Mouse (Mus musculus) CD4-positive, CD25-positive, alpha-beta regulatory T cell, adult 4 months (primary cell): ENCODE measurements around the gene Fam205a1. TPM values are rescaled to one million over a fixed set of nuclear protein-coding genes. Genes with fewer than 3 reads are reported as not detected.

Source experiments
- polyA plus RNA-seq, 2 experiments: library from polyadenylated mRNA; unstranded; fragments of 100-300 nt; shearing (Covaris generic); gene quantifications; one replicate each; pipeline ENCODE4 v1.2.1; 2017

Fam205a1 gene
- polyA plus RNA-seq, 2 experiments from 2014 or later = not detected

Other genes starting within 250 kb of the Fam205a1 start
- gene Gm10591, start 241.7 kb downstream of the Fam205a1 start, polyA plus RNA-seq = not detected
- gene Gm2564, start 224.2 kb downstream of the Fam205a1 start, polyA plus RNA-seq = not detected
- not detected for gene Ccl27b, start 198.6 kb downstream of the Fam205a1 start, polyA plus RNA-seq
- not detected for gene Il11ra2, start 192.0 kb downstream of the Fam205a1 start, polyA plus RNA-seq
- not detected for gene 4930578G10Rik, start 118.3 kb downstream of the Fam205a1 start, polyA plus RNA-seq
- not detected for gene Ccl19, start 97.3 kb downstream of the Fam205a1 start, polyA plus RNA-seq
- gene Ccl21a, start 79.9 kb downstream of the Fam205a1 start, polyA plus RNA-seq = not detected
- not detected for gene Gm12394, start 2.9 kb upstream of the Fam205a1 start, polyA plus RNA-seq
- gene Fam205c, start 20.3 kb upstream of the Fam205a1 start, polyA plus RNA-seq = not detected
- gene Phf24, start 62.8 kb upstream of the Fam205a1 start, polyA plus RNA-seq = under 1 TPM in 1 of 2 experiments, not detected in 1; 0.05 TPM
- 1 to 10 TPM; 4.9 to 7.0 TPM for gene Dnajb5, start 95.9 kb upstream of the Fam205a1 start, polyA plus RNA-seq
- gene 1700022I11Rik, start 115.7 kb upstream of the Fam205a1 start, polyA plus RNA-seq = under 1 TPM in 1 of 2 experiments, not detected in 1; 0.48 TPM
- 100 to 1,000 TPM; 164 to 202 TPM for gene Vcp, start 146.6 kb upstream of the Fam205a1 start, polyA plus RNA-seq
- 10 to 100 TPM; 23.3 to 38.7 TPM for gene Fancg, start 156.6 kb upstream of the Fam205a1 start, polyA plus RNA-seq
- 10 to 100 TPM; 12.1 to 34.1 TPM for gene Pigo, start 171.9 kb upstream of the Fam205a1 start, polyA plus RNA-seq
- 100 to 1,000 TPM; 137 to 170 TPM for gene Stoml2, start 177.8 kb upstream of the Fam205a1 start, polyA plus RNA-seq
- gene Fam214b, start 192.3 kb upstream of the Fam205a1 start, polyA plus RNA-seq = 1 to 10 TPM; 1.5 to 2.3 TPM
- under 1 TPM; 0.05 to 0.29 TPM for gene Unc13b, start 205.1 kb upstream of the Fam205a1 start, polyA plus RNA-seq